Mouse (Mus musculus) E14TG2a.4 (cell line): ENCODE results near the gene Slc38a10.

Experiments
- CTCF ChIP-seq: conservative IDR thresholded peaks from 2 replicates; pipeline ENCODE4 v1.5.1; 2014; ENCODE audit warnings: low read length
- NANOG ChIP-seq: IDR thresholded peaks from 2 replicates; pipeline ENCODE4 v1.6.1; 2014; ENCODE audit warnings: borderline replicate concordance, low read length, mixed read lengths
- POU5F1 ChIP-seq: IDR thresholded peaks from 2 replicates; pipeline ENCODE4 v1.6.1; 2014; ENCODE audit warnings: low read length, borderline replicate concordance

GRCm38 (mm10) chr11:120119936-120120541 is 31.1 kb downstream of the Slc38a10 start:
- TF ChIP-seq CTCF (no peak), POU5F1 (no peak), NANOG (no peak)
